Mouse (Mus musculus): ENCODE measurements around the gene Lrrc51.
"Not testable (repeated sequence)": the region's sequence is repeated elsewhere in the genome, so short reads cannot be mapped to it uniquely, and the experiment has no call there.

Lrrc51 gene

DNA sequence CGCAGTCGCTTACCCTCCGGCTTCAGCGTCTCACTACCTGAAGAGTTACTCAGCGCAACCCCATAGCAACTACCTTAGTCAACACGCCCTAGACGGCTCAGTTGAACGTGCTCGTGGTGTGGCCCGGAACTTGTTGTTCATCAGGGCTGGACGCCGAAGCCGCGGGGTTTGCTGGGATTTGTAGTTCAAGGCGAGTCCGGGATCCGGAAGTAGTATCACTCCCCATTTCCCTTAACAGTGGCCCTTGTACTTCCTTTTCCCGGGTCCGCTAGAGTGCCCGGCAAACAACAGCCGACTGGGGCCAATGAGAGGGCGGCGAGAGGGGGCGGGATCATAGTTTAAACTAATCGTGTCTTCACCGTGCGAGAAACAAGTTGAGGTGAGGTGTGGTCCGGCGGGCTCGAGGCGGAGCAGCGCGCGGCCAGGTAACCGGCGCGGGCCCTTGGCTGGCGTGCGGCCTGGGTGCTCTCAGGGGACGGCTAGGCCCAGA lies at the start of gene Lrrc51, which contains the start of gene Numa1:
Lrrc51 (minus strand) TSS at position 145 of the 490 bp plus-strand sequence.
Numa1 (plus strand) TSS at position 361 of the 490 bp plus-strand sequence.
- peak; percentile 95 for DNase-seq

DNA sequence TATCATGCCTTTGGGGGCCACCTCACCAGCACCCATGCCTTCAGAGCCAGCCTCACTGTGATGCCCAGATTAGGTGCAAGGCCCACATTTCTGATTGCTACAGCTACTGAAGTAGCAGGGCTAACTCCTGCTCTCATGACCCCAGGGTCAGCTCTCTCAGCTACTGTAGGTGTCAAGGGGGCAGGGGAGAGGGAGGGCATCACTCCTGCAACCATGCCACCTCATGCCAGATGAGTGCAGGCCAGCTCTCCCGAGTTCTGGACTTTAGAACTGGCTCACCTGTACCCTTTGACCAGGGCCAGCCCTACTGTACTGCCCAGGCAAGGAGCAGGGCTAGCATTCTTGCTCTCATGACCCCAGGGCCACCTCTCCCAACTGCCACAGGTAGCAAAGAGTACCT lies 49.0 kb upstream of the Lrrc51 start:
- peak; percentile 31 for DNase-seq

DNA sequence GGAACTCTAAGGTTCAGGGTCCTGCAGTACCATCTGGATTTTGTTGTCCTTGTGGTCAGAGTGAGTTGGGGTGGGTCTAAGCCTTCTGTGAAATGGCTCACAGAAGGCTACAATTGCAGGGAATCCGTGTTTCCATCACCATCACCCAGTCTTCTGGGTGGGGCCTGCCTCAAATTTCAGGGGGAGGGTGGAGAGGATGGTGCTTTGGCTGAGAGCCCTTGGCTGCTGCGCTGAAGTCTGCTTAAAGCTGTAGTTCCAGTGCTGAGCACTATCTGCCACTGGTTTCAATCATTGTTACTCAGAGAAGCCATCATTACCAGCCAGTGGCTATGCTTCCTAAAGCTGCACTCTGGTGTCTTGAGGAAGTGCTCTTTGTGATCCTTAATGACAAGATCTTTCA lies 40.8 kb upstream of the Lrrc51 start:
- no peak for DNase-seq

DNA sequence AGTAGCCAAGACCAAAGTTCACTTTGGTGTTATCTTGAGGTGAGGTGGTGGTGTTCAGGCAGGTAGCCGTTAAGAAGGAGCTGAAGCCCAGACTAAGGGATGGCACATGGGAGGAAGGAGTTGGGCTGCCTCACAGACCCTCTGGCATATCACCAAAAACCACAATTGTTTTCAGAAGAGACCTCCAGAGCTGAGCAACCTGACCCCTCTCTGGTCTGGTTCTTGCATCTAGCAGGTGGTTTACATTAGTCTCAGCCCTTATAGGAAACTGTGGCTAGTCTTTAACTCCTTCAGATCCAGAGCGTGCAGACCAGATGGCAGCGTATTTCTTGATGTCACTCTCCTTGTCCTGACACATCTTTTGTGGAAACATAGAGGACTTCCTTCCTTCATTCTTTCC lies 40.0 kb upstream of the Lrrc51 start:
- DNase-seq = no peak

DNA sequence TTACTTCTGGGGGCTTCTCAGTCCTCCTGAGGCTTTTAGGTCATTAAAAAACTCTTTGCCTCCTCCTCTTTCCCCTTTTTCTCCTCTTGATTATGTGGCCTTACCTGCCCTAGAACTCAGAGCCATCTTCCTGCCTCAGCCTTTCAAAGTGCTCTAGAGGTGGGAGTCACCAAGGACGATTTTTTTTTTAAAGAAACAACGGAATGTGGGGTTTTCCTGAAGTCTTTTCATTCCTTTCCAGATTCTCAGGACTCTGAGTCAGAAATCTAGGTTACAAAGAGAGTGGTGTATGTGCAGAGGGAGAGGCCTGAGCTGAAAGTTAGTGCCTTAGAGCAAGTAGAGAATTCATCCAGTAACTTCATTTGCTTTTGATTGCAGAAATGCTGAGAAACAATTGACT lies 38.0 kb upstream of the Lrrc51 start:
- DNase-seq = no peak

DNA sequence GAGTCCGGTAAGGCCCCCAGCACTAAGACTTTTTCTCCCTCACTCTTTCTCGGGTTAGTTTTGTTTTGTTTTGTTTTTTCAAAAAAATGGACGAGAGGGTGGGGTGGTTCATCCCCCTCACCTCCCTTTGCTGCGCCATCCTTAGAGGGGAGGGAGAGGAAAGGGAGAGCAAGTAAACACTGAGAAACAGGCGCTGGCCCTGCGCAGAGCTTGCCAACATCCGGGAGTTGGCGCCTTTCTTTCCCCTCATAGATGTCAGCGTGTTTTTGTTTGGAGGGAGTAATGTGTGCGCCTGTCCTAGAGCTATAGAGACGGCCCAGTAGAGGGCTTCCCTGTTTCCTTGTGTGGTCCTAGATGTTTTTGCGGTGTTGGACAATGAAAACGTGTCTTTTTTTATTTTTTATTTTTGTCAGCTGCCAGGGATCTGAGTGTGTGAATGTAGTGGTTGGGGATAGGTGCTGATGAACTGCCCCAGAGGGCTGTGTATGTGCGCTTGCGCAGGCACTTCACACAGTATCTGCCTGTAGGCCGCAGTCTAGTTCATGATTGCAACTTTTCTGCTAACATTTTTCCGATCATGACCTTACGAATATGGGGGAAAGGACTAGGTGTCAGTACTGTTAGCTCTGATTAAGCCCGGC lies 37.2 kb upstream of the Lrrc51 start:
- DNase-seq = peak; percentile 84

DNA sequence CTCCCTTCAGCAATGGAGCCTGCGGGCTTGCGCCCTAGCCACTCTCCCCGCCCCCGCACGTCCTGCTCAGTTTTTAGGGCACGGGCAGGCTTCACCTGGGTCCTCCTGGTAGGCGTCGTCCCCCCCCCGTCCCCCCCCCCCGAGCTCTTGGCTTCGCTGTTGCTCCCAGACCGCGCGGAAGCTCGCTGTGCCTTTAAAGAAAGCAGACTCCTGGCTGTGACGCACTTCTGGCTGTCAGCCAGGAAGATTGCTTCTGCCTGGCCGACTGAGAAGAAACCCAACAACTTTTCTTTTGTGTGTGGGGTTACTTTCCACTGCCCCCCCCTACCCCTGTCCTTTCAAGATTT lies 36.7 kb upstream of the Lrrc51 start:
- DNase-seq = peak; percentile 94

DNA sequence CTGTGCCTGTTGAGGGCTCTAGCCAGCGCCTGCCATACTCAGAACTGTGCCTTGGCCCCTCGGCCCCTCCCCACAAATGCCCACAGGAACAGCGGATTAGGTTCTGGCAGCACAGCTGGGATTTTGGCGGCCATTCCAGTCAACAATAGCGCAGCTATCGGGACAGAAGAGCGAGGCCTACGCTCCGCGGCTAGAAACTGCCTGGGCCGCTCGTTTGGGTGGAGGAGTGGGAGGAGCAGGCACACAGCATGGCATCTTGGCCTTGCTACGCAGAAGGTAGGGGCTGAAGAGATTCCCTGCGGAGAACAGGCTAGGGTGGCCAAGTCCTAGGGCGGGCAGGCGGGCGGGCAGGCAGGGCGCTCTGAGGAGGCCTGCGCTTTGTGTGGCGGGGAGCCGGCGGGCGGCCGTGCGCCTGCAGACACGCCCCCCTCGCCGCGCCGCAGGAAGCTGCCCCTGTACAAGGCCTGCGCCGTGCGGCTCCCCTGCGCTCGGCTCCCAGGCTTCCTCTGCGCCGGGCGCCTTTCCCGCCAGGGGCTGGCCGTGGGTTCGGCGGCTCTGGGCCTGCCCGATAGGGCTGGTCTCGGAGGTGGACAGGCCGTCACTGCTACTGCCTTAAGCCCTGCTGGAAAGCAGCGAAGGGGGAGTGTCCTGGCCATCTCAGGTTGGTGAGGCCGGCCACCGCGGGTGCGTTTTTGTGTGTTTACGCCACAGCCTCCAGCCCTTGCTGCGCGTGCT lies 36.2 kb upstream of the Lrrc51 start:
- DNase-seq = peak; percentile 91

DNA sequence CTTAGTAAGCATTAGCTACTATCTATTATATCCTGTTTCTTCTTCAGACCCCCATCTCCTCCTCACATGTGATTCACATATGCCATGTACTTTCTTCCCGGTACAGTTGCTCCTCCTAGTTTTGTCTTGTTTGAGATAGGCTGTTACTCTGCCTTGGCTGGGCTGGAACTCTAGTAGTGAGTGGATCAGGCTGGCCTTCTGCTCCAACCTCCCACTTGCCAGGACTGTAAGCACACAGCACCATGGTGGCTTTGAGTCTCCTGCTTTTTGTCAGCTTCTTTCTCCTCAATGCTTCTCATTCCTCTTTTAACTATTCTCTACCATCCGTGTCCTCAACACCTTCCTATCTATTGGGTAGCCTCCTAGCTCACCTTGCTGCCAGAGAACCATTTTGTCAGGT lies 35.1 kb upstream of the Lrrc51 start:
- no peak for DNase-seq

DNA sequence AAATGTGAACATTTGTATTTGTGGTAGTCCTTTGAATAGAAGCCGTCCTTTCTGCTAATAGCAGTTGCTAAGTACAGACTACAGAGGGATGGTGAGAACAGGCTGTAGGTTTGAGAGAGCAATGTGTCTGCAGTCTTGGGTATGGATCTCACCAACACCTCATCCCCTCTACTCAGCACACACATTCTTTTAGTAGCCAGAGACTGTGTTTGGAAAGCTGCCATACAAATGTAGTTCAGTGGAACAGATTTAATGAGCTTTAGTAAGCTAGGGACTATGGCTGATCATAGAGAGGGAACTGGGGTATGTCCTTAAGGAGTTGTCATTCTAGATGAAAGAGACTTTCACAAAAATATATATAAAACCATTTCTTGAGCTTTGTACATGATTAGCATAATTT lies 33.6 kb upstream of the Lrrc51 start:
- DNase-seq = no peak

DNA sequence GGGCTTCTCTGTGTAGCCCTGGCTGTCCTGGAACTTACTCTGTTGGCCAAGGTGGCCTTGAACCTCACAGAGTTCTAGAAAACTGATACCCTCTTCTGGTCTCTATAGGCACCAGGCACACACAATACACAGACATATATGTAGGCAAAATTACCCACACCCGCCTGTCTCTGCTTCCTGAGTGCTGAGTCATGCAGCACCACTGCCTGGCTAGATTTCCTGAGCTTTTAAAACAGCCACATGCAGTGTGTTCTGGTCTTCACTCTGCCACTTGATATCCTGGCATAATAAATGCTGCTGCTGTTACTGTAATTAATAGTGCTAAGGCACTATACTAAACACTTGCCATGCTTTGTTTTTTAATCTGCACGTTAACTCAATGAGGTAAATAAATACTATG lies 31.9 kb upstream of the Lrrc51 start:
- DNase-seq = no peak

DNA sequence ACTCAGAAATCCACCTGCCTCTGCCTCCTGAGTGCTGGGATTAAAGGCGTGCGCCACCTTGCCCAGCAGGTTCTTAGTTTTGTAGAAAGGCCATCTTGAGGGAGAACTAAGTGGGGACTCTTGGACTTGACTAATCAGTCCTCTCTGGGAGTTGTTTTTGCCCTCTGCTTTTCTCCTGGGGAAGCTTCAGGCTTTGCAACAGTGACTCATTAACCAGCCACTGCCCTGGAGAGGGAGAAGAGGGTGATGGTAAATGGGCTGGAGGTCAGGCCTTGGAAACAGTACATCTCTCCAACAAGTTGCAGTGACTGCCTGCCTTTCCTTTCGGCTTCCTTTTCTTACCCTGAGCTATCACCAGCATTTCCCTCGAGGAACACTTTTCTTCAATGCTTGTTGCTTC lies 30.9 kb upstream of the Lrrc51 start:
- peak; percentile 60 for DNase-seq

DNA sequence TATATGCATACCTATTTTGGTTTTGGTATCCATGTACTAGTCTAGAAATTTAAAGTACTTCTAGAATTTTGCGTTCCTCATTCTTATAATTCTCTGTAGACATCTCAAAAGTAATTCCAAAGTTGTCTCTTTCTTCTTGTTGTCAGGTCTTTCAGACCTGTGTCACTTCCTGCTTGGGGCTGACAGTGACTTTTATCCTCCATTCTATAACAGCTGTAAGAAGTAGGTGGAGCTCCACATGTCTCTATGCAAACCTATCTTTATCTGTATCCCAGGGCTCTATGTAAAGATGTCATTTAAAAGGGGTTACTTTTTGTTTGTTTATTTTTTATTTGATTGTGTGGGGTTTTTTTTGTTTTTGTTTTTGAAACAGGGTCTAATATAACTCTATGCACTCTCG lies 29.9 kb upstream of the Lrrc51 start:
- DNase-seq = no peak

DNA sequence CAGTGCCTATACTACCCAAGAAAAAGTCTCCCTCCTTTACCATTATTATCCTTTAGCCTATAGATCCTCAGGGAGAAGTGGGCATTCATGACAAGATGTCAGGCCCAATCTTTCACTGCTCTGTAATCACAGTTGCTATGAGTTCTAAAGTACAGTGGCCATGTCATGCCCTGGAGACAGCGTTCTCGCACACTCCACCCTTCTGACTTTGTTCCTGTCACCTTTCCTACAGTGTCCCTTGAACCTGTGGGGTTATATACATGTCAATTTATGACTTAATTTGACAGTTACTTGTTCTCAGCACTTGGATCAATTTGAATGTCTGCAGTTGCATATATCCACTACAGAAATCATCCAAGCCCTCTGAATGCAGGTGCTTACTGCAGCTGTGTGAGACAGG lies 29.1 kb upstream of the Lrrc51 start:
- no peak for DNase-seq

DNA sequence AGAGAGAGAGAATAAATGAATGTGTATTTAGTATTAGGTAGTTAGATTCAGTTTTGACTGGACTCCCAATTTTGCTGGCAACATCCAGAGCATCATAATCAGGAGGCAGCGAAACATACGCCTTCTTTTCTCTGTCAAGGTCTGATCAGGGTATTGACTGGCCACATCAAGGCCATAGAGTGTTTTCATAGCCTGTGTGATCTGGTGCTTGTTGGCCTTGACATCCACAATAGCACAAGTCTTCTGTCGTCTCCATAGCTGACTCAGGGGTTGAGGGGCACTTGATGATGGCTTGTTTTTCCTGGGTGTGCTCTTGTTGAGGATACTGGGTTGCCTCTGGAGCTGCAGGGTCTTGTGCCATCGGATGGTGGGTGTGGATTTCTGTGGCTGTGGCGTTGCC lies 23.2 kb upstream of the Lrrc51 start:
- DNase-seq = no peak

DNA sequence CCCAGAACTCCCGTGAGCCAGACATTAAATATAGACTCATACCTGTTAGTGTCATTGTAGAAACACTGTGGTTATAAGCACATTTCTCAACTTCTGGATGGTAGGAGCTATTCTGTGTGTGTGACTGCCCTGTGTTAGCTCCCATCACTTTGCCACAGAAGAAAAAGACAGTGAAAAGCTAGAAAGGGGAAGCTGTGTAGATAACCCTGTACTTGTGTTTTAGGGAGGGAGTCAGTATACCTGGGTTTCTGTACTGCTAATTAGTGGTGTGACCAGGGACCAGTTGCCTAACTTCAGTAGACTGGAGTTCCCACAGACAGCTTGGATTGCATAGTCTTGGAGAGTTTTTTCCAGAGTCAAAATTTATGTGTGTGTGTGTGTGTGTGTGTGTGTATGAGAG lies 22.8 kb upstream of the Lrrc51 start:
- no peak for DNase-seq

DNA sequence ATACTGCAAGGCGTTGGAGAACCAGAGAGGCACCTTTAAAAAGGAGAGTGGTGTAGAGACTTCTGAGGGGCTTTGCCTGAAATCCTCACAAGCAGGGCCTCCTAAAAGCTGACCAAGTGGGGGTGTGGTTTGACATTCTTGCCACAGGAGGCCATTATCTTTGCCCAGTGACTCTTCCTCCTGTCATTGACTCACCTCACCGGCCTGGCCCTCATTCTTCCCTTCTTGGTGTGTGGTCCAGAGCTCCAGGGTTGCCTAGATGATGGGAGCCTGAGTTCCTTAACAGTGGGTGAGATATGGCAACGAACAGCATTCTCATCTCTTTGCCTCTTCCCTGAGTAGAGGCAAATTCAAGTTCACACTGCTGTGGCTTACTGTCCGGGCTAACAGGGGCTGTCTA lies 22.2 kb upstream of the Lrrc51 start:
- no peak for DNase-seq

DNA sequence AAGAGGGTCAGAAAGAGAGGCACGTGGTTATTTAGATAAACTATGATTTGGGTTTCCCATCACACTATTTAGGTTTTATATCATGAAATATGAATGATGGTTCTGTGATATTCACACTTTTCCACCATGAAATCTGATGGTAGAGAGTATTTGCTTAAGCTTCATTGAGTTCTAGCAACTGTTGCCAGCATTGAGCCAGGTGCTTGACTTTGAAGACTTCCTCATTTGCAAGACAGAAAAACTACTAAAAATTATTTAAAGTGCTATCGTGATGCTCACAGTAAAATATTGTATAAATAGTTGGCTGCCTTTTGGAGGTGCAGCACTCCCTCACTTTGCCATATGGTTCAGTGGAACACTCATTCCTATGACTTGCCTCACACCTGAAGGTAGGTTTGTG lies 21.6 kb upstream of the Lrrc51 start:
- DNase-seq = no peak

DNA sequence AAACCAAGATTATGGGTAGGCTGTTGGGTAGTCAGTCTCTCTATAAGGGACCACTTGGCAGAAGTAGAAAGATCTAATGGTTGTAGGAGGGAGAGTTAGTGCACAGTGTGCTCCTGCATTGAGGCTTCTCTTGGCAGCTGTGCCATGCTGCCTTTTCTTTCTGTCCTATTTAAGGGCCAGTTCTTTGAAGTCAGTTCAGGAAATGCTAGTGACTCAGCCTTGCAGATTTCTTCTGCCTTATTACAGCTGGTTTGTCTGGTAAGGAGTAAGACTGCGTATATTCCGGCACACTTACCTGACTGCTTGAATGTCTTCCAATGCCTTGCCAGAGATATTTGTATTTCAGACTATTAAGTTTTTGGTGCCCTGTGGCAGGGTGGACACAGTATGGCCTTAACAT lies 20.5 kb upstream of the Lrrc51 start:
- DNase-seq = no peak

DNA sequence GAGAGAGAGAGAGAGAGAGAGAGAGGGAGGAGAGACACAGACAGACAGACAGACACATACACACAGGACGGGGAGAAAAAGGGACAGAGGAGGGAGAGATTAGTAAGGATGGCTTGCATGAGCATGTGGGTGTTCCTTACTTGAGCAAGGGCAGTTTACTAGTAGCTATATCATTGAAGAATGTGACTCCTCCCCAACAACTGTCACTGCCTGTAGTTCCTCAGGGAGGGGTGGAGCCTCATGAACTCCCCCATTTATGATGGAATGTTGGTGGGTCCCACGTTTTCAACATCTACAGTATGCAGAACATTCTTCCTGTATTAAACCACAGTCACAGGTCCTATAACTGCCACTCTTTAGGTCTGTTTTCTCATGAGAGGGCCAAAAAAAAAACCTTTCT lies 18.4 kb upstream of the Lrrc51 start:
- no peak for DNase-seq

DNA sequence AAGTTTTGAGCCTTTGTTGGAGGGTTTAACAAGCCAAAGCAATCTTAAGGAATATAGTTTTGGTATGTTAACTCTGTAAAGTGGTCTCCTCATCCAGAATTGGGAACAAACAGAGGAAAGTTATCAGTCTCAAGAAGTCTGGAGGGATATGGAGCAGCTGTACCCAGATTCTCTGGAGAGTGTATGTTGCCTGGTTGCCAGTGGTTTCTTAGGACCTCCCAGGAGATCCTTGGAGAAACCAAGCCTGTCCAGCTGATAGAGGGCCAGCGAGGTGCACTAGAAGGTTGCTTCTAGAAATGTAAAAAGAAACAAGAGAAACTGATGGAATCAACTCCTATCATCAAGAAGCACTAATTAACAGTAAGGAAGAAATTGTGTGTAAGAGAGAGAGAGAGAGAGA lies 18.0 kb upstream of the Lrrc51 start:
- DNase-seq = no peak

DNA sequence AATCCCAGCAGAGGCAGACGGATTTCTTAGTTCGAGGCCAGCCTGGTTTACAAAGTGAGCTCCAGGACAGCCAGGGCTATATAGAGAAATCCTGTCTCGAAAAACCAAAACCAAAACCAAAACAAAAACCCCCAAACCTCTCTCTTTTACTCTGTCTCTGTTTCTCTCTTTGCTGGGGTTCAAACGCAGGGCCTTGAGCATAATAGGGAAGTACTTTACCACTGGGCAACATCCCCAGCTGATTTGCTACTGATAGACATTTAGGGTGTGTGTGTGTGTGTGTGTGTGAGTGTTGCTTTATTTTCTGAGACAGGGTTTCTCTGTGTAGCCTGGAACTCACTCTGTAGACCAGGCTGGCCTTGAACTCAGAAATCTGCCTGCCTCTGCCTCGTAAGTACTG lies 15.3 kb upstream of the Lrrc51 start:
- not testable (repeated sequence) for DNase-seq

DNA sequence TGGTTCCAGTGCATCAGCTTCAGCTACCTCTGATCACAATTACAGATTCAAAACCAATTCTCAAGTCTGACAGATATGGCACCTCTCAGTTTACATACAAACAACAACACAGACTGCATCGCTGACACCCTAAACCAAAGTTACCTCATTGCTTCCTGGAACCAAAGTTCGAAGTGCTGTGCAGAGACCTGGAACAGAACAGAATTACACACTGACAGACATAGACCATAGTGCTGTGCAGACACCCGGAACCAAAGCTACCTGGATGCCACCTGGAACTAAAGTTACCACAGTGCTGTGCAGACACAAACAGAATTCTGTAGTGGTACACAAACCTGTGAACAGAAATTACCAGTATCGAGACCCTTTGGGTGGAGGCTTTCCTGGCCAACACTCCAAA lies 6.1 kb upstream of the Lrrc51 start:
- peak; percentile 47 for DNase-seq

DNA sequence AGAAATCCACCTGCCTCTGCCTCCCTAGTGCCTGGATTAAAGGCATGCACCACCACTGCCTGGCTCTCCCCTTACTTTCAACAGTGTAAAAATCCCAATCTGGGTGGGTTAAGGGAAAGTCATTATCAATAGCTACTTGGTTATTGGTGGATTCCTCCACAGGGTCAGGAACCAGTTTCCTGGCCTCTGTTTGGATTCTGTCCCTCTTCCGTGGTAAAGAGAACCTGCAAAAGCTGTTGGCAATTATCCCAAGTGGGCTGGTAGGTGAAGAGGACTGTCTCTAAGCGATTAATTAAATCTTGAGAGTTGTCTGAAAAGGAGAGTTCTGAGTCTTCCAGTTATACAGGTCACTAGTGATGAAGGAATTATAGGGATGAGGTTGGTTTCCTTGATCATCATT lies 4.7 kb upstream of the Lrrc51 start:
- no peak for DNase-seq

DNA sequence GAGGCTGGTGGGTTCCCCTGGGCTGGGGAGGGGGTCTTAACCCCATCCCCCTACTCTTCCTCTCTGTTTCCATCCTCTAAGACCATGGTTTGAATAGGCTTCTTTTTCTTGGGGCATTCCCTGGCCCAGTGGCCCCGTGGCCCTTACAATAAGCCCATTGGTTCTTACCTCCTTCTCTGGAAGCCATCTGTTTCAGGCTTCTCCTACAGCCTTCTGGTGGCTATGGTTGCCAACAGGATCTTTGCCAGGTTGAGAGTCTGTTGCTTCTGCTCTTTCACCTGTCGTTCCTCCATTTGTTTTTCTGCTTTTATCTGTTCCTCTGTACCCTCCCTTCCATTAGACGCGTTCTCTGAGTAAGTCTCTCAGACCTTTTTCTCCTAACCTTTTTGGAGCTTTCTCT lies 3.9 kb upstream of the Lrrc51 start:
- DNase-seq = no peak

All from kidney, adult 18-20 months (tissue).